Mouse (Mus musculus) mouse embryonic stem cell (cell line): ENCODE measurements around the gene Vmn2r71.

ENCODE experiments used
- in situ Hi-C, 2 experiments: fragments of 300-500 bp; cut with MboI; formaldehyde crosslinking; loops; 1 replicate in 1 of 2; 3 replicates in 1 of 2; pipeline ENCODE4 v1.14.3; 2019 to 2020; ENCODE audit warnings: low sequenced_read_pairs in 2 of 2, low pct_unique_long_range_greater_than_20kb in 1 of 2, mixed read lengths in 1 of 2; ENCODE audit not compliant: unreplicated experiment in 1 of 2

The Vmn2r71 gene

GRCm38 (mm10) chr7:85562787-85563186 lies at the start of gene Vmn2r71:
Gene Vmn2r71 (plus strand): TSS chr7:85563087.
- in situ Hi-C loops: no loop called here

- in situ Hi-C loops: no loop called here
These were observed 20.8 kb upstream of the Vmn2r71 start for GRCm38 (mm10) chr7:85542108-85542507.

- in situ Hi-C loops: no loop called here
These were observed 19.8 kb upstream of the Vmn2r71 start for GRCm38 (mm10) chr7:85543118-85543517.

- in situ Hi-C loops: no loop called here
These were observed 6.2 kb downstream of the Vmn2r71 start, which contains the start of gene Vmn2r70 for GRCm38 (mm10) chr7:85569092-85569491. Gene Vmn2r70 (minus strand): TSS chr7:85569192.
